Mouse (Mus musculus): ENCODE results near the gene Serinc1. TPM values are rescaled to one million over a fixed set of nuclear protein-coding genes. Genes with fewer than 3 reads are reported as not detected.

Gene Serinc1
- polyA plus RNA-seq (2014; fragmentation: Nextera tagmentation; extraction: Ambion mirVana), result 243 and 258 TPM in 2 replicates

DNA sequence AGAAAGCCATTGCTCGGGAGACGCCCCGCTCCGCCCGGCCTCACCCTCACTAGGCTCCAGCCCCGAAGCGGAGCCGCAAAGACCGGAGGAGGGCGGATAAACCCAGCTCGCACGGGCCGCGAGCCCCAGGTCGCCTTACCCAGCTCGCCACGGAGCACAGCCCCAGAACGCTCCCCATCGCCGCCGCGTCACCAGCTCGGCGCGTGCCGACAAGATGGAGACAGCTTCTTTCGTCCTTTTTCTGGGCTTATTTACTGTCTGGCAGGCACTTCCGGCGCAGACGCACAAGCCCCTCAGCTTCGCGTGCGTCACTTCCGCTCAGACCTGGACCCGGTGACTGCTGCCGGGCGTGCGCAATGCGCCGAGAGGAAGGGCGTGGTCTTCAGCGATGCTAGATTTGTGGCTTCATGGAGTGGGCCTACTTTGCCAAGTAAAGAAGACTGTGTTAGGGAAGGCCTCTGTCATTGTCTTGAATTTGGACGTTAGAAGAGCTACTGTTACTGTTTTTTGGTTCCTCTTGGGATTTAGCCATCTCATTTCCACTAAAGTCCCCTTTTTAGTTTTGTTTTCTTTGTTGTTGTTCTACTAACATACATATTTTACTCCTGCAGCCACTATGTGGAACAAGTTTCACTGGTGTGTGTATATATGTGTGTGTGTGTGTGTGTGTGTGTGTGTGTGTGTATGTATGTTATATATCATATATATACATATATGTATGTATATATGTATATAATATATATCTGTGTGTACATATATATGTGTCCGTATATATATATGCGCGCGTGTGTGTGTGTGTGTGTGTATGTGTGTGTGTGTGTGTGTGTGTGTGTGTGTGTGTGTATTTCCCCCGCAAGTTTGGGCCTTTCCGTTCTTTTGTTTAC lies at the start of gene Serinc1:
TSS of gene Serinc1 (minus strand) at position 313 of the 884 bp plus-strand sequence.
- peak within 1 kb of the TSS; percentile 36 for H3K4me2 ChIP-seq (replicated peaks; ENCODE audit: low read depth, low read length)
- H3K4me3 ChIP-seq (ENCODE audit: low read depth, low read length), result peak within 1 kb of the TSS; percentile 94
- no peaks in the 10 kb centered on the region for H3K27me3 ChIP-seq (ENCODE audit: control insufficient read depth, insufficient read depth, low read length)
- H3K36me3 ChIP-seq (ENCODE audit: control insufficient read depth, insufficient read depth, low read length), result no peaks in the 10 kb centered on the region
- ATAC-seq (ENCODE audit: low FRiP score), result peak; percentile 99
- DNase-seq (ENCODE audit: low spot score), result peak; percentile 96
- WGBS, result 12% methylated on average over 48 of the region's 49 CpGs
- no peaks in the 10 kb centered on the region for H3K4me1 ChIP-seq (replicated peaks; ENCODE audit: control insufficient read depth, insufficient read depth, low read length)
- peak within 1 kb of the TSS; percentile 93 for H3K9ac ChIP-seq (ENCODE audit: low read depth, low read length)
- H3K27ac ChIP-seq (ENCODE audit: low read depth, low read length), result peak within 1 kb of the TSS; percentile 92
- no peaks in the 10 kb centered on the region for H3K9me3 ChIP-seq (ENCODE audit: control insufficient read depth, low read length)

DNA sequence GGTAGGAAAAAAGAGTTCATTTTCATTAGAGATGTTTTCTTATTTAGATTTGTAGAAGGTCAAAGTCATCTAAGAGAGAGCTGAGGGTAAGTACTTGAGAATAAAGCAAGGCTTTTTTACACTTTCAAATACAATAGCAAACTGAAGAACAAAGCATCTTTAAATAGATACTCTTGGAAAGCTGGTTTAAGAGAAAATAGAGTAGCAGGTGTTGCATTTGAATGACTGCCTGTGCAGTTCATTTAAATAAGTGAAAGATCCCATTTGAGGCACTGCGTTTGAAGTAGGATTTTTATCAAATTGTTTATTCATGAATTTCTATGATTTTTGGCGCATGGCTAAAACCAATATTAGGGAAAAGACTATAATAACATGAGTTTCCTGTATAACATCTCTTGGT lies 44.4 kb upstream of the Serinc1 start:
- 72% methylated on average over 2 of the region's 2 CpGs for WGBS
- ATAC-seq (ENCODE audit: low FRiP score), result no peak

DNA sequence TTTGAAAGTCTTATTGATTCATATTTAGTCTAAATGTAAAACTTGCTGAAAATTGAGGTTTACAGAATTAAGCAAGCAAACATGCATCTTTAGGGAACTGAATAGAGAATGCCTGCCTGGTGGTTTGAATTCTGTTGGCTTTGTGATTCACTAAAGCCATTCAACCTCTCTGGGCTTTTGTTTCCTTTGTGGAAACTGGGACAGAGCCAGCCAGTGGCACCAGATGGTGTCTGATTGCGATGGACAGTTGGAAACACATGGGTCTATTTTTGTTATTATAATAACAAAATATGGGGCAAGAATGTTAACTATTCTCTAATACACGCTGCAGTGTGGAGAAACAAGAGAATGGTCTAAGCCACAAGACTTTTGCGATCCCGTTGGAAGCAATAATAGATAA lies 39.8 kb upstream of the Serinc1 start:
- no peaks in the 10 kb centered on the region for H3K4me1 ChIP-seq (replicated peaks; ENCODE audit: control insufficient read depth, insufficient read depth, low read length)

More for the DNA sequence above, 44.4 kb upstream of the Serinc1 start:
- H3K4me3 ChIP-seq (ENCODE audit: low read depth, low read length), result no peak overlapping the region
- no peak overlapping the region for H3K9ac ChIP-seq (ENCODE audit: low read depth, low read length)
- H3K27me3 ChIP-seq (ENCODE audit: control insufficient read depth, insufficient read depth, low read length), result no peaks in the 10 kb centered on the region
- no peaks in the 10 kb centered on the region for H3K36me3 ChIP-seq (ENCODE audit: control insufficient read depth, insufficient read depth, low read length)
- H3K4me2 ChIP-seq (replicated peaks; ENCODE audit: low read depth, low read length), result no peak overlapping the region
- no peaks in the 10 kb centered on the region for H3K4me1 ChIP-seq (replicated peaks; ENCODE audit: control insufficient read depth, insufficient read depth, low read length)
- DNase-seq (ENCODE audit: low spot score), result no peak
- H3K9me3 ChIP-seq (ENCODE audit: control insufficient read depth, low read length), result no peaks in the 10 kb centered on the region
- H3K27ac ChIP-seq (ENCODE audit: low read depth, low read length), result no peak overlapping the region

DNA sequence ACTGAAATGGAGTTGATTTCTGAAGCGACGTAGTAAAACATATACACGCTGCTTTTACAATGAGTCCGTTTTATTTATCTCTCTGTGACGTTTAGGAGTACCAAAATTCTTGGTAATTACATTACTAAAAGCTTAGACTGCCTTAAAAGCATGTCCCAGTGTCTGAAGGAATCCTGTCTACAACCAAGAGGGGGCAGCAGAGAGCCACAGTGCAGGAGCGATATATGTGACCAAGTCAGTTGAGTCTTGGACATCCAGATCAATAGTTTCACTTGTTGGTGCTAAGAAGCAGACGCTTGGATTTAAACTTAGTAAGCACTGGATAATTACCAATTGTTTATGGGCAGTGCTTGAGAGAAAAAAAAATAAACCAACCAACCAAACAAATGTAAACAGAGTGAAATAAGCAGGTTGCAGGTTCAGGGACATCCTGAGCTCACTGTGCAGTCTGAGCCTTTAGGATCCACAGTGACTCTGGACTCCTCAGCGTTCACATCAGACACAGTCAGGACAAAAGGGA lies 38.9 kb upstream of the Serinc1 start:
- Histone ChIP-seq H3K4me1 (replicated peaks; ENCODE audit: control insufficient read depth, insufficient read depth, low read length) (no peaks in the 10 kb centered on the region), H3K4me3 (ENCODE audit: low read depth, low read length) (no peak overlapping the region), H3K9me3 (ENCODE audit: control insufficient read depth, low read length) (no peaks in the 10 kb centered on the region), H3K9ac (ENCODE audit: low read depth, low read length) (no peak overlapping the region), H3K27me3 (ENCODE audit: control insufficient read depth, insufficient read depth, low read length) (no peaks in the 10 kb centered on the region), H3K27ac (ENCODE audit: low read depth, low read length) (no peak overlapping the region), H3K4me2 (replicated peaks; ENCODE audit: low read depth, low read length) (no peak overlapping the region), H3K36me3 (ENCODE audit: control insufficient read depth, insufficient read depth, low read length) (no peaks in the 10 kb centered on the region)
- WGBS, result 33% methylated on average over 8 of the region's 8 CpGs
- peak; percentile 72 for ATAC-seq (ENCODE audit: low FRiP score)
- DNase-seq (ENCODE audit: low spot score), result peak; percentile 79

More for the DNA sequence above, 39.8 kb upstream of the Serinc1 start:
- H3K27ac ChIP-seq (ENCODE audit: low read depth, low read length), result 0 out of 2 replicates have a peak overlapping the region, but pooled peaks have one; percentile 7
- no peaks in the 10 kb centered on the region for H3K27me3 ChIP-seq (ENCODE audit: control insufficient read depth, insufficient read depth, low read length)
- no peaks in the 10 kb centered on the region for H3K36me3 ChIP-seq (ENCODE audit: control insufficient read depth, insufficient read depth, low read length)
- H3K9me3 ChIP-seq (ENCODE audit: control insufficient read depth, low read length), result no peaks in the 10 kb centered on the region
- no peak overlapping the region for H3K4me3 ChIP-seq (ENCODE audit: low read depth, low read length)
- no peak overlapping the region for H3K9ac ChIP-seq (ENCODE audit: low read depth, low read length)
- ATAC-seq (ENCODE audit: low FRiP score), result peak; percentile 77
- H3K4me2 ChIP-seq (replicated peaks; ENCODE audit: low read depth, low read length), result no peak overlapping the region
- DNase-seq (ENCODE audit: low spot score), result peak; percentile 57
- WGBS, result 28% methylated on average over 4 of the region's 4 CpGs

DNA sequence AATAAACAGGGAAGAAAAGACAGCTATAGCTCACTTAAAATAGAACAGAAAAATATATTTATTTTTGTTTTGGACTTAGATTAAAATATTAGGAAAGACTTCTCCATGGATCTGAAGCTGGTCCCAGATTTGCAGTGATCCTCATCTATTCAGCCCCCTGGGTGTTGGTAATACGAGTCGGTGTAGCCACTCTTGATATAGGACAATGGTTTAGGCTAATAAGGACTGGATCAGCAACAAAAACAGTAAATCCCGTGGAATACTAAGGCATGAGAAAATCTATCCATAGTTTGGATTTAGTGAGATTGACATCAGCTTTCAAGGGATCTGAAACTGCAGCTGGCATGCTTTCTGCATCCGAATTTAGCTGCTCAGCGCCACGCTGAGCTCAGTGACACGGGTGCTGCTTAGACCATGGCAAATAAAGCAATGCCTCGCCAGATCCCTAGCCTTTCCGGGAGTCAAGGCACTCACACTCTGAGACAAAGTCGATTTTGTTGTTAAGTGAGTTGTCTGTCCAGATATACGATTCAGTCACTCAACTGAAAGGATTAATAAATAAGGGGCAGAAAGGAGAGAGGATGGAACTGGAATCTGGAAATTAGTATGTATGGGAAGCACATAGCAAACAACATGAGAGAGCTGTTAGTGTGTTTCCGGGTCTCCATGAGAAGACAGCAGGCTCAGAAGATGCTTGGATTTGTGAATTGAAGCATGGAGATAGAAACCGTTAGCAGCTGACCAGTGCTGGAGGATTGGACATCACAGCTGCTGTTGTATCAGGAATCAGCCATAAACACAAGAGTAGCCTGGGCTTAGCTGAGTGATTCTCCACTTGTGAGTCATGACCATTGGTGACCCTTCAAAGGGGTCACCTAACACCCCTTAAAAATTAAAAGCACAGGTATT lies 36.9 kb upstream of the Serinc1 start:
- Histone ChIP-seq H3K4me1 (replicated peaks; ENCODE audit: control insufficient read depth, insufficient read depth, low read length) (no peaks in the 10 kb centered on the region), H3K9me3 (ENCODE audit: control insufficient read depth, low read length) (no peaks in the 10 kb centered on the region), H3K9ac (ENCODE audit: low read depth, low read length) (no peak overlapping the region), H3K4me3 (ENCODE audit: low read depth, low read length) (no peak overlapping the region), H3K27me3 (ENCODE audit: control insufficient read depth, insufficient read depth, low read length) (no peaks in the 10 kb centered on the region), H3K27ac (ENCODE audit: low read depth, low read length) (no peak overlapping the region), H3K4me2 (replicated peaks; ENCODE audit: low read depth, low read length) (no peak overlapping the region), H3K36me3 (ENCODE audit: control insufficient read depth, insufficient read depth, low read length) (no peaks in the 10 kb centered on the region)
- DNase-seq (ENCODE audit: low spot score) (no peak), ATAC-seq (ENCODE audit: low FRiP score) (no peak)
- 74% methylated on average over 13 of the region's 13 CpGs for WGBS

DNA sequence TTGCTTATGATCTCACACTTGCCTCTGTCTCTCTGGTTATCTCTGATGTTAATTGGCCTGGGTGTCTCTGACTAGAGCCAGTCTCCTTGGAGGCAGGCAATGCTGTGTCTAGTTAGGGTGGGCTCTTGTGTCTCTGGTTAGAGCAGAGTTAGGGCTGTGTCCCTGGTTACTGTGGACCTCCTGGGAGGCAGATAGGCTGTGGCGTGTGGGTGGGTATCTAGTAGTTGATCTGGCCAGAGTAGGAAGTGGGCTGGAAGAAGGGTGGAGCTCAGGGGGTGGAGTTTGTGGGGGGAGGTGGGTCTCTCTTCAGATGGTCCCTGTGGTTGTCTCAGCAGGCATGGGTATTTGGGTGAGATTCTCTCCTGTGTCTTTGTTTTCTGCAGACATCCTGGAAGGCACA lies 33.9 kb upstream of the Serinc1 start:
- WGBS, result 50% methylated on average over 1 of the region's 1 CpGs
- ATAC-seq (ENCODE audit: low FRiP score), result no peak
- H3K9ac ChIP-seq (ENCODE audit: low read depth, low read length), result no peak overlapping the region
- no peak overlapping the region for H3K4me2 ChIP-seq (replicated peaks; ENCODE audit: low read depth, low read length)
- H3K9me3 ChIP-seq (ENCODE audit: control insufficient read depth, low read length), result no peaks in the 10 kb centered on the region
- no peak overlapping the region for H3K4me3 ChIP-seq (ENCODE audit: low read depth, low read length)
- DNase-seq (ENCODE audit: low spot score), result no peak
- no peaks in the 10 kb centered on the region for H3K4me1 ChIP-seq (replicated peaks; ENCODE audit: control insufficient read depth, insufficient read depth, low read length)
- H3K27me3 ChIP-seq (ENCODE audit: control insufficient read depth, insufficient read depth, low read length), result no peaks in the 10 kb centered on the region
- no peak overlapping the region for H3K27ac ChIP-seq (ENCODE audit: low read depth, low read length)
- H3K36me3 ChIP-seq (ENCODE audit: control insufficient read depth, insufficient read depth, low read length), result no peaks in the 10 kb centered on the region

DNA sequence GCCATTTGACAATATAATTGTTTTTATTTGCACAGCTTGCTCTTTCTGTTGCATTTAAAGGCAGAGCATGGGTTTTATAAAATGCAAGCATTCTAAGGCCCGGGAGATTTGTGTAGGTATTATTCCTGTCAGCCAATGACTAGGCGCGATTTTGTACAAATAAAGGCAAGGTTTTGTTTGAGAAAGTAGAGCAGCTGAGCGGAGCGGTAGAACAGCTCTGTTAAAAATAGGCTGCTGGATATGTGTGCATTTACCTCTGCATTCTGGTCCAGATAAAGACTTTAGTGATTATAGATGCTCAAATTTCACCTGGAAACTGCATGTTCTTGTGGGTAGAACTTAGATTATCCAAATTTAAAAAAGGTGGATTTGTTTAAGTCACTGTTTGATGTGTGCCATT lies 25.3 kb upstream of the Serinc1 start:
- WGBS, result 89% methylated on average over 5 of the region's 5 CpGs
- DNase-seq (ENCODE audit: low spot score), result no peak

DNA sequence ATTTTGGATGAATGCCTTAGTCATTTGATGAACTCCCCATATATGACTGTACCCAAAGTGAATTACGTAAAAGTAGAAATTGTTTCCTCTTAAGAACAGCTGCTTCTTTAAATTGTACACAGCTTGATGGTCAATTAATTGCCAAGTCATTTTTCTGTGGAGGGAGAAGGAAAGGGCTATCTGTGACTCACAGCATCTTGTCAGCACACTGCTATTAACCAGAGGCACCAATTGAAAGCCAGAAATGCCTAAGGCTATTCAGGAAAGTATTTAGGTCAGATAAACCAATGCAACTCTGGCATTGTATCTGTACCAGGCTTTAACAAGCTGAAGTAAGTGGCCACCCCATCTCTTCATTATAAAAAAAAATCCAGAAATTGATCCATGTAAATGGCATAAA lies 21.4 kb upstream of the Serinc1 start:
- H3K9me3 ChIP-seq (ENCODE audit: control insufficient read depth, low read length), result no peaks in the 10 kb centered on the region
- DNase-seq (ENCODE audit: low spot score) (no peak), ATAC-seq (ENCODE audit: low FRiP score) (no peak)
- H3K27me3 ChIP-seq (ENCODE audit: control insufficient read depth, insufficient read depth, low read length), result no peaks in the 10 kb centered on the region
- H3K9ac ChIP-seq (ENCODE audit: low read depth, low read length), result no peak overlapping the region
- H3K4me1 ChIP-seq (replicated peaks; ENCODE audit: control insufficient read depth, insufficient read depth, low read length), result no peaks in the 10 kb centered on the region
- H3K4me2 ChIP-seq (replicated peaks; ENCODE audit: low read depth, low read length), result no peak overlapping the region
- no peak overlapping the region for H3K4me3 ChIP-seq (ENCODE audit: low read depth, low read length)
- H3K36me3 ChIP-seq (ENCODE audit: control insufficient read depth, insufficient read depth, low read length), result no peaks in the 10 kb centered on the region
- 92% methylated on average over 1 of the region's 1 CpGs for WGBS
- no peak overlapping the region for H3K27ac ChIP-seq (ENCODE audit: low read depth, low read length)

More for the DNA sequence above, 25.3 kb upstream of the Serinc1 start:
- no peak overlapping the region for H3K4me2 ChIP-seq (replicated peaks; ENCODE audit: low read depth, low read length)
- H3K9ac ChIP-seq (ENCODE audit: low read depth, low read length), result no peak overlapping the region
- no peaks in the 10 kb centered on the region for H3K36me3 ChIP-seq (ENCODE audit: control insufficient read depth, insufficient read depth, low read length)
- H3K4me1 ChIP-seq (replicated peaks; ENCODE audit: control insufficient read depth, insufficient read depth, low read length), result no peaks in the 10 kb centered on the region
- H3K9me3 ChIP-seq (ENCODE audit: control insufficient read depth, low read length), result no peaks in the 10 kb centered on the region
- no peak overlapping the region for H3K4me3 ChIP-seq (ENCODE audit: low read depth, low read length)
- H3K27ac ChIP-seq (ENCODE audit: low read depth, low read length), result no peak overlapping the region
- no peak for ATAC-seq (ENCODE audit: low FRiP score)
- H3K27me3 ChIP-seq (ENCODE audit: control insufficient read depth, insufficient read depth, low read length), result no peaks in the 10 kb centered on the region
